Mouse (Mus musculus) fat pad, adult 2 months (tissue): Measurements from ENCODE around the gene Atpif1.

ENCODE experiments used
- DNase-seq: peaks from one replicate; pipeline ENCODE4 v3.0.0-alpha.2; 2011; ENCODE audit warnings: low read depth, low spot score; ENCODE audit errors: extremely low read depth

Gene Atpif1

GRCm38 (mm10) chr4:132527917-132528522 is 5.4 kb downstream of the Atpif1 start:
- no peak for DNase-seq

- no peak for DNase-seq
Observed at GRCm38 (mm10) chr4:132526678-132527077, 6.8 kb downstream of the Atpif1 start.

- DNase-seq, result peak; percentile 94
Observed at GRCm38 (mm10) chr4:132524808-132525207, 8.7 kb downstream of the Atpif1 start.

- DNase-seq, result no peak
Observed at GRCm38 (mm10) chr4:132524321-132524741, 9.1 kb downstream of the Atpif1 start.

GRCm38 (mm10) chr4:132519188-132519587 is 14.3 kb downstream of the Atpif1 start:
- DNase-seq, result no peak

GRCm38 (mm10) chr4:132518066-132518465 is 15.4 kb downstream of the Atpif1 start:
- no peak for DNase-seq

GRCm38 (mm10) chr4:132515369-132516155 is 17.9 kb downstream of the Atpif1 start:
- DNase-seq, result peak; percentile 98

- no peak for DNase-seq
Observed at GRCm38 (mm10) chr4:132514555-132515135, 18.8 kb downstream of the Atpif1 start.

GRCm38 (mm10) chr4:132513395-132514273 is 19.8 kb downstream of the Atpif1 start:
- DNase-seq, result no peak

- no peak for DNase-seq
Observed at GRCm38 (mm10) chr4:132512080-132512479, 21.4 kb downstream of the Atpif1 start.

- peak; percentile 92 for DNase-seq
Observed at GRCm38 (mm10) chr4:132510352-132510798, 23.1 kb downstream of the Atpif1 start, which contains the start of gene Sesn2. TSS of gene Sesn2 (minus strand) at chr4:132510501.

- no peak for DNase-seq
Observed at GRCm38 (mm10) chr4:132509621-132510296, 23.7 kb downstream of the Atpif1 start.

- DNase-seq, result no peak
Observed at GRCm38 (mm10) chr4:132507210-132507609, 26.2 kb downstream of the Atpif1 start.

- no peak for DNase-seq
Observed at GRCm38 (mm10) chr4:132506250-132506649, 27.2 kb downstream of the Atpif1 start.

- no peak for DNase-seq
Observed at GRCm38 (mm10) chr4:132505800-132506199, 27.7 kb downstream of the Atpif1 start.

- no peak for DNase-seq
Observed at GRCm38 (mm10) chr4:132505034-132505738, 28.3 kb downstream of the Atpif1 start.

GRCm38 (mm10) chr4:132503344-132503743 is 30.1 kb downstream of the Atpif1 start:
- no peak for DNase-seq

- no peak for DNase-seq
Observed at GRCm38 (mm10) chr4:132501639-132502038, 31.8 kb downstream of the Atpif1 start.

GRCm38 (mm10) chr4:132494271-132494918 is 39.1 kb downstream of the Atpif1 start:
- DNase-seq, result no peak
